Mouse (Mus musculus) limb, embryonic 11.5 days (tissue): ENCODE results near the gene Rasl2-9. TPM values are rescaled to one million over a fixed set of nuclear protein-coding genes. Genes with fewer than 3 reads are reported as not detected.

ENCODE experiments used
- ATAC-seq: fragments of 200-750 bp; cut with Nextera tagmentation; 2 replicates; pipeline ENCODE4 v1.8.0; 2017; ENCODE audit warnings: low read depth; ENCODE audit not compliant: insufficient number of reproducible peaks, low FRiP score, low TSS enrichment
- DNase-seq: peaks from one replicate; pipeline ENCODE4 v3.0.0-alpha.2; 2015; ENCODE audit warnings: low spot score
- H3K27ac ChIP-seq: fragments of 300-500 bp; sonication (generic); replicated peaks from 2 replicates; pipeline ENCODE4 v1.5.1; 2014; ENCODE audit warnings: low read depth, mild to moderate bottlenecking, low read length
- H3K27me3 ChIP-seq: fragments of 300-500 bp; sonication (generic); 2 replicates; pipeline ENCODE4 v1.6.1; 2014; ENCODE audit warnings: mild to moderate bottlenecking, low read length, mixed read lengths; ENCODE audit not compliant: control insufficient read depth, insufficient read depth
- H3K36me3 ChIP-seq: fragments of 300-500 bp; sonication (generic); 2 replicates; pipeline ENCODE4 v1.6.1; 2014; ENCODE audit warnings: mild to moderate bottlenecking, low read length, moderate library complexity, mixed read lengths; ENCODE audit not compliant: control insufficient read depth, insufficient read depth
- H3K4me1 ChIP-seq: fragments of 300-500 bp; sonication (generic); 2 replicates; pipeline ENCODE4 v1.6.1; 2014; ENCODE audit warnings: low read length, mixed read lengths; ENCODE audit not compliant: control insufficient read depth, insufficient read depth
- H3K4me2 ChIP-seq: fragments of 300-500 bp; sonication (generic); 2 replicates; pipeline ENCODE4 v1.6.1; 2014; ENCODE audit warnings: low read depth, mild to moderate bottlenecking, moderate library complexity; ENCODE audit not compliant: severe bottlenecking
- H3K4me3 ChIP-seq: fragments of 300-500 bp; sonication (generic); 2 replicates; pipeline ENCODE4 v1.5.1; 2014; ENCODE audit warnings: low read depth, low read length
- H3K9ac ChIP-seq: fragments of 300-500 bp; sonication (generic); 2 replicates; pipeline ENCODE4 v1.6.1; 2014; ENCODE audit warnings: mild to moderate bottlenecking, low read length
- H3K9me3 ChIP-seq: fragments of 300-500 bp; sonication (generic); 2 replicates; pipeline ENCODE4 v1.6.1; 2016; ENCODE audit warnings: low read length; ENCODE audit not compliant: control insufficient read depth
- WGBS: fragments of 180-500 bp; shearing (Covaris S2); extraction: QIAGEN DNeasy Blood & Tissue Kit; methylation state at CpG from one replicate; pipeline ENCODE4 v1.1.7; 2014; 5-methylcytosine and 5-hydroxymethylcytosine counted together
- microRNA-seq: library from miRNA; unstranded; fragments of <30 nt; microRNA quantifications from one replicate; pipeline ENCODE4, GENCODE M21; 2016
- polyA plus RNA-seq: library from polyadenylated mRNA; unstranded; fragments of >200 nt; fragmentation: Nextera tagmentation; extraction: Ambion mirVana; gene quantifications from 2 replicates; pipeline ENCODE4 v1.2.1, GENCODE M21; 2014

Rasl2-9 gene
- polyA plus RNA-seq, 1 experiment from 2014 or later, result 0.29 TPM

DNA sequence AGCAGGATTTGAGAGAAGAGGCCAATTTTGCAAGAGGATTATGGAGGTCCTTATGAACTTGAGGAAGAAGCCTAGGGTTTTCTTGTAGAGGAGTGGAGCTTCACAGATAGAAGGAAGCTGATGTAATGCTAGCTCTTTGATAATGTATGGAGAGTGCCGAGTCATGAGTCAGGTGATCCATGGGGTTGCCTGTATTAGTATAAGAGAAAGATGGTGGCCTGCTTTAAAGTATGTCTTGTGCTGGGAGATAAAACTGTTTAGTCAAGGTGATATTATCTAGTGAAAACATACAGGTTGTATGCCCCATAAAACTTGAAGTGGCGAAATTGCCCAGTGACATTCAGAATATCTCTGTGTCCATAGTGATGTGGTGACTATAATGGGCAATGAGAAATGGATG is 48.8 kb downstream of the Rasl2-9 start:
- DNase-seq (no peak), ATAC-seq (no peak)
- Histone ChIP-seq H3K4me1 (no peaks in the 10 kb centered on the region), H3K36me3 (peaks cover 24% of the 10 kb centered on the region), H3K4me3 (no peak overlapping the region), H3K4me2 (no peak overlapping the region), H3K27ac (no peak overlapping the region), H3K9me3 (no peaks in the 10 kb centered on the region), H3K9ac (no peak overlapping the region), H3K27me3 (no peaks in the 10 kb centered on the region)
- WGBS, result 84% methylated on average over 2 of the region's 2 CpGs

DNA sequence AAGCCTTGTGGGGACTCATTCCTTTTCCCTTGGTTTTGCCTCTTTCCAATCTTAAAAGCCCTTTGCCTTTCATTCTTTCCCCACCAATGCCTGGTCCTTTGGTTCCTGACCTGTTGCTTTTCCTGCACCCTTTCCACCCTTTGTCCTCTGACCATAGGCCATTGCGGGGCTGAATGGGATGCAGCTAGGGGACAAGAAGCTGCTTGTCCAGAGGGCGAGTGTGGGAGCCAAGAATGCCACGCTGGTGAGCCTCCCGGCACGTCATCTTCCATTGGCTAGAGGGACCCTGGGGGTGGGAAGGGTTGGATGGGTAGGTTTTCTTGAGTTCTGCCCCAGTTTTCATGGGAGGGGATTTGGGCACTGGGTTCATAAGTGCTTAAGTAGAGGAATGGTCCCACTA is 50.8 kb downstream of the Rasl2-9 start:
- Histone ChIP-seq H3K27ac (no peak overlapping the region), H3K4me2 (no peak overlapping the region), H3K27me3 (no peaks in the 10 kb centered on the region), H3K9ac (no peak overlapping the region), H3K36me3 (peaks cover 32% of the 10 kb centered on the region), H3K9me3 (no peaks in the 10 kb centered on the region), H3K4me3 (no peak overlapping the region), H3K4me1 (no peaks in the 10 kb centered on the region)
- DNase-seq (no peak), ATAC-seq (no peak)
- WGBS, result 97% methylated on average over 5 of the region's 5 CpGs

Small RNAs within 50 kb of the gene (microRNA-seq; reads per million reads assigned to microRNA genes)
- gene Gm26217, result not detected

Other genes with a start within 250 kb of the Rasl2-9 start
- 0.63 and 0.84 TPM in 2 replicates for gene Isoc2a, start 248.8 kb downstream of the Rasl2-9 start, polyA plus RNA-seq
- gene Gm36210, start 219.4 kb downstream of the Rasl2-9 start, polyA plus RNA-seq, result not detected in 2 replicates
- gene Zfp628, start 210.7 kb downstream of the Rasl2-9 start, polyA plus RNA-seq, result 3.8 and 4.2 TPM in 2 replicates
- gene Nat14, start 203.9 kb downstream of the Rasl2-9 start, polyA plus RNA-seq, result 1.9 and 2.9 TPM in 2 replicates
- gene Ssc5d, start 200.2 kb downstream of the Rasl2-9 start, polyA plus RNA-seq, result 1.7 and 1.9 TPM in 2 replicates
- gene Sbk2, start 161.5 kb downstream of the Rasl2-9 start, polyA plus RNA-seq, result 0.08 and 0.18 TPM in 2 replicates
- gene Sbk3, start 154.8 kb downstream of the Rasl2-9 start, polyA plus RNA-seq, result 0.04 TPM in 1 of 2 replicates, not detected in the other
- 33.3 and 39.2 TPM in 2 replicates for gene Zfp579, start 129.8 kb downstream of the Rasl2-9 start, polyA plus RNA-seq
- 9.3 and 9.6 TPM in 2 replicates for gene Zfp524, start 111.5 kb downstream of the Rasl2-9 start, polyA plus RNA-seq
- 51.1 and 52.6 TPM in 2 replicates for gene Fiz1, start 111.3 kb downstream of the Rasl2-9 start, polyA plus RNA-seq
- gene Gm44973, start 110.5 kb downstream of the Rasl2-9 start, polyA plus RNA-seq, result 0.45 and 1.4 TPM in 2 replicates
- gene Zfp865, start 105.6 kb downstream of the Rasl2-9 start, polyA plus RNA-seq, result 7.5 and 8.2 TPM in 2 replicates
- gene Ccdc106, start 105.4 kb downstream of the Rasl2-9 start, polyA plus RNA-seq, result 12.5 and 14.4 TPM in 2 replicates
- gene 4632433K11Rik, start 91.8 kb downstream of the Rasl2-9 start, polyA plus RNA-seq, result not detected in 2 replicates
- gene Zfp784, start 87.5 kb downstream of the Rasl2-9 start, polyA plus RNA-seq, result 2.7 and 4.1 TPM in 2 replicates
- gene Zfp580, start 74.4 kb downstream of the Rasl2-9 start, polyA plus RNA-seq, result 31.8 and 32.9 TPM in 2 replicates
- gene U2af2, start 63.8 kb downstream of the Rasl2-9 start, polyA plus RNA-seq, result 193 and 203 TPM in 2 replicates
- gene Epn1, start 45.7 kb downstream of the Rasl2-9 start, polyA plus RNA-seq, result 60.1 and 62.2 TPM in 2 replicates
- gene Rfpl4, start 9.0 kb downstream of the Rasl2-9 start, polyA plus RNA-seq, result not detected in 2 replicates
- gene Vmn1r55, start 23.7 kb upstream of the Rasl2-9 start, polyA plus RNA-seq, result 0.01 TPM in 1 of 2 replicates, not detected in the other
- not detected in 2 replicates for gene Vmn1r56, start 70.8 kb upstream of the Rasl2-9 start, polyA plus RNA-seq
- not detected in 2 replicates for gene Vmn1r57, start 92.5 kb upstream of the Rasl2-9 start, polyA plus RNA-seq
- not detected in 2 replicates for gene Gm5065, start 224.6 kb upstream of the Rasl2-9 start, polyA plus RNA-seq
- gene Nlrp2, start 225.1 kb upstream of the Rasl2-9 start, polyA plus RNA-seq, result not detected in 2 replicates